Mouse (Mus musculus): ENCODE measurements around the gene Aifm1. TPM values are rescaled to one million over a fixed set of nuclear protein-coding genes. Genes with fewer than 3 reads are reported as not detected.

The Aifm1 gene
- total RNA-seq (2021), result 10 to 100 TPM; 27.9 to 32.0 TPM

DNA sequence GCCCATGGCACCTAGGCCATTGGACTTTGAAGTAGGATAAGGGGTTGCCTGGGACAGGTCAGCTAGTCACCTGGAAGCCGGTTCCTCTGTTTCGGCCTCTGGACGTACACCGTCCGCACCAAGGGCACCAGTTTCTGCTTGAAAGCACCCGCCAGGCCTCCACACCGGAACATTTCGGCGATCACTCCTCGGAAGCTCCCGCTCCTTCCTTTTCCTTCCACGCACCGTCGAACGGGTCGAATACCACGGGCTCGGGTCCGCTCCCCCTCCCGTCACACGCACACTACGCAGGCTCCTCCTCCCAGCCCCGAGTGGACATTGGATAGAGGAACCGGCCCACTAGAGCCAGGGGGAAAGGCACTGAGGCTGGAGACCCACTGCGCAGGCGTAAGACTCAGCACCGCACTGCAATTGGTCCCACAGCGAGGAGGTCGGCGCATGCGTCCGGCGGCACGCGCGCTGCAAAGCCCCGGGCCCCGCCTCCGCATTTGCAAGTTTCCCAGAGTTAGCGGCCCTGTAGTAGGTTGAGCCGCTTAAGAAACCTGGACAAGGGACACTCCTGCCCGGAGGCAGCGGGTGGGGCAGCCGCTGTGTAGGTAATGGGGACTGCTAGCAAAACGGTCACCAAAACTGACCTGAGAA lies at the start of gene Aifm1:
Gene Aifm1 (minus strand): TSS at position 398 of the 642 bp plus-strand sequence.
- intact Hi-C loops (cut with DNase I), result no loop called here
- DNase-seq (ENCODE audit: low spot score in 2 of 2), result peak; percentile 85 to 89

DNA sequence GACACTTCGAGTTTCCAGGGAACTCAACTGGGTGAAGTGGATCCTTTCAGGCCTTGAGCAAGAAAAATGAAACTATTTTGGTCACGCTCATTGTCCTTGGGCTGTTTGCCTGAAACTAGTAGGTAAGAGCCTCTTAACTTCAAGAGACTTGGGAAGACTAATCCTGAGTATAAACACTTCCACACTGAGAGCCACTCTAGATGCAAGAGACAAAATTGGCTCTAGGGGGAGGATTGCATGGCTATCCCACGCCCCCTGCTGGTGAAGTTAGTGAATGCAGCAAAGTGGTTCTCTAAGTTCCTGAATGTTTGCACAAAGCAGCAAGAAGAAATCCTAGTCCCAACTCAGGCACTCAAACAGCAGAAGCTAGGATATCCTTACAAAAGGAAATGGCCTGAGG lies 18.8 kb upstream of the Aifm1 start:
- intact Hi-C loops (cut with DNase I), result loop anchor here (10.0 kb wide), 1 partner anchor 547 kb away; no protein-coding TSS in a partner anchor
- peak; percentile 61 to 73 for DNase-seq (ENCODE audit: low spot score in 2 of 2)

- intact Hi-C loops (cut with DNase I), result no loop called here
- no peak for DNase-seq (ENCODE audit: low spot score in 2 of 2)
Observed at GRCm38 (mm10) chrX:48526435-48526834, 13.1 kb upstream of the Aifm1 start.

DNA sequence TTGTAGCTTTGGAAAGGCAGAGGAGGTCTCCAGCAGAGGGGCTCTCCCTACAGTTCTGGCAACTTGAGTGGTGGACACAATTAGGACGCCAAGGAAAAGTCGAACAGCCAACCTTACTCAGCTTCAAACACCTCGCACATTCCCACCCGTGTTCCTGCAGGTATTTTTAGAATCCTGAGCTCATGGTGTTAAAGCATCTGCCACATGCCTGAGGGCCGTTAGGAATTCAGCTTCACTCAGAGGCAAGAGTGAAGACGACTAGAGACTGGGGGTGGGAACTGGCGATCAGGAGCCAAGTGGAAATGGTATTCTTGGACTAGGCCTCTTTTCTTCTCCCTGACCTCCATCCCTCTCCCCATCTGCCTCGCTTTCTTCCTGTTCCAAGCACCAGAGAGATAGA lies 12.5 kb upstream of the Aifm1 start:
- DNase-seq (ENCODE audit: low spot score in 2 of 2), result peak; percentile 49 to 52
- intact Hi-C loops (cut with DNase I), result no loop called here

- intact Hi-C loops (cut with DNase I), result no loop called here
- no peak for DNase-seq (ENCODE audit: low spot score in 2 of 2)
Observed at GRCm38 (mm10) chrX:48525332-48525731, 12.0 kb upstream of the Aifm1 start.

- intact Hi-C loops (cut with DNase I), result no loop called here
- DNase-seq (ENCODE audit: low spot score in 2 of 2), result no peak
Observed at GRCm38 (mm10) chrX:48523512-48523911, 10.1 kb upstream of the Aifm1 start.

- intact Hi-C loops (cut with DNase I), result no loop called here
- DNase-seq (ENCODE audit: low spot score in 2 of 2), result no peak
Observed at GRCm38 (mm10) chrX:48521651-48522050, 8.3 kb upstream of the Aifm1 start.

DNA sequence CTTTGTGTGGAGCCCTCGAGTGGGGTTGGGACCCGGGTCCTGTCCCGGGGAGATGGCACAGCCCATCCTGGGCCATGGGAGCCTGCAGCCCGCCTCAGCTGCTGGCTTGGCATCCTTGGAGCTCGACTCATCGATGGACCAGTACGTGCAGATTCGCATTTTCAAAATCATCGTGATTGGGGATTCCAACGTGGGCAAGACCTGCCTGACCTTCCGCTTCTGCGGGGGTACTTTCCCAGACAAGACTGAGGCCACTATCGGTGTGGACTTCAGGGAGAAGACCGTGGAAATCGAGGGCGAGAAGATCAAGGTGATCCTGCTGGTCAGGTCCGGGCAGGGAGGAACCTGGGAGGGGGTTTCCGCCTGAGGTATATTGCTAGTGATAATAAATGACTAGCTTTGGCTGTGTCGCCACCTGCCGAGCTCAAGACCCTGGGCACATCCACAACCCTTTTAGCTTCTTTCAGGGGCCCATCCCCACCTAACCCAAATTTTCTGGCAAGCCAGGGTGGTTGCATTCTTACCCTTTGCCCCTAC lies 6.3 kb upstream of the Aifm1 start:
- DNase-seq (ENCODE audit: low spot score in 2 of 2), result peak in 1 of 2 experiments; percentile 15
- intact Hi-C loops (cut with DNase I), result no loop called here

- intact Hi-C loops (cut with DNase I), result no loop called here
- DNase-seq (ENCODE audit: low spot score in 2 of 2), result peak; percentile 43 to 63
Observed at GRCm38 (mm10) chrX:48518808-48519548, 5.6 kb upstream of the Aifm1 start, which contains the start of gene Rab33a. Gene Rab33a (plus strand): TSS chrX:48519285.

GRCm38 (mm10) chrX:48518211-48518807 lies 4.9 kb upstream of the Aifm1 start:
- DNase-seq (ENCODE audit: low spot score in 2 of 2), result peak; percentile 26 to 50
- intact Hi-C loops (cut with DNase I), result no loop called here

GRCm38 (mm10) chrX:48513824-48514223 lies 461 bp upstream of the Aifm1 start:
- no peak for DNase-seq (ENCODE audit: low spot score in 2 of 2)
- intact Hi-C loops (cut with DNase I), result no loop called here

- intact Hi-C loops (cut with DNase I), result no loop called here
- DNase-seq (ENCODE audit: low spot score in 2 of 2), result no peak
Observed at GRCm38 (mm10) chrX:48493763-48494162, 19.6 kb downstream of the Aifm1 start.

GRCm38 (mm10) chrX:48481687-48482086 lies 31.7 kb downstream of the Aifm1 start:
- intact Hi-C loops (cut with DNase I), result no loop called here
- DNase-seq (ENCODE audit: low spot score in 2 of 2), result no peak

DNA sequence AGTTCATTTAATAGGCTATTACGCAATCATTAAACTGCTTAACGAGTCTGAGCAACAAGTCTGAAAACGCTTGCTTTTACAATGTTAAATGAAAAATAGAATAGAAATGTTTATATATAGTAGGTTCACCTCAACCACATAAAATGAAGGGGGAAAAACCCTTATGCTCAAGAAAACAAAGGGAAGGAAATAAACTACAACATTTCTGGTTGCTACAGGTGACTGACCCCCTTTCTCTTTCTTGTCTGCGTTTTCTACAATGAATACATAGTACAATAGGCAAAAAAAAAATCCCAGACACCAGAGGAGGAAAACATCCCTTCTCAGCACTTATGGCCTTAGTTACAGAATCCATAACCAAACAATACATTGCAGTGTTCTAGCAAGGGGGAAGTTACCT lies 32.3 kb downstream of the Aifm1 start:
- no peak for DNase-seq (ENCODE audit: low spot score in 2 of 2)
- intact Hi-C loops (cut with DNase I), result no loop called here

GRCm38 (mm10) chrX:48467355-48467946 lies 45.9 kb downstream of the Aifm1 start:
- intact Hi-C loops (cut with DNase I), result no loop called here

GRCm38 (mm10) chrX:48466174-48466573 lies 47.2 kb downstream of the Aifm1 start:
- no peak for DNase-seq (ENCODE audit: low spot score in 2 of 2)
- intact Hi-C loops (cut with DNase I), result no loop called here

More at GRCm38 (mm10) chrX:48467355-48467946, 45.9 kb downstream of the Aifm1 start:
- DNase-seq (ENCODE audit: low spot score in 2 of 2), result no peak

DNA sequence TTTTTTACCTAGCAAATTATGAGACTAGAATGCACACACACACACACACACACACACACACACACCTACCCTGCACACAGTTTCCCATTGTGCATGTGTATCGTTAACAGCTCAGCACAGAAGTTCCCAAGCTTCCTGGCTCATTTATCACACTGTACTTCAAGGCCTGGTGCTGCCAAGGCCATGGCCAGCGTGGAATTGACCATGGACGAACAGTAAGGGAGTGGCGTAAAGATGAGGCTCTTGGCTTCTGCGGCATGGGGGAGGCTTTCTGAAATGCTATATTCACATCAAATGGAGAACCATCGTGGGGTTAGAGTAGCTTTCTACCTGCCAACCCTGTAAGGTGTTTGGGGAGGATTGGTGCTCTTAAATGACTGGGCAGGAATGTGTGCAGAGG lies 48.9 kb downstream of the Aifm1 start:
- DNase-seq (ENCODE audit: low spot score in 2 of 2), result no peak
- intact Hi-C loops (cut with DNase I), result no loop called here

GRCm38 (mm10) chrX:48463636-48464035 lies 49.7 kb downstream of the Aifm1 start:
- intact Hi-C loops (cut with DNase I), result no loop called here
- DNase-seq (ENCODE audit: low spot score in 2 of 2), result no peak

- intact Hi-C loops (cut with DNase I), result no loop called here
- DNase-seq (ENCODE audit: low spot score in 2 of 2), result peak; percentile 25 to 29
Observed at GRCm38 (mm10) chrX:48462754-48463507, 50.4 kb downstream of the Aifm1 start, which contains the start of gene Elf4. Gene Elf4 (minus strand): TSS chrX:48463132.
